Mouse (Mus musculus) lung, adult 10 weeks (tissue): ENCODE measurements around the gene Gria4. TPM values are rescaled to one million over a fixed set of nuclear protein-coding genes. Genes with fewer than 3 reads are reported as not detected.

Experiments used
- polyA plus RNA-seq: library from polyadenylated mRNA; stranded (reverse); fragments of 350-450 nt; fragmentation: Illumina TruSeq; extraction: RNeasy Lipid Tissue Mini Kit (QIAGEN cat#74804); gene quantifications from one replicate; pipeline ENCODE4 v1.2.3, GENCODE M21; 2014; ENCODE audit warnings: low read depth, low replicate concordance; ENCODE audit not compliant: insufficient read depth

The Gria4 gene
- not detected for polyA plus RNA-seq

DNA sequence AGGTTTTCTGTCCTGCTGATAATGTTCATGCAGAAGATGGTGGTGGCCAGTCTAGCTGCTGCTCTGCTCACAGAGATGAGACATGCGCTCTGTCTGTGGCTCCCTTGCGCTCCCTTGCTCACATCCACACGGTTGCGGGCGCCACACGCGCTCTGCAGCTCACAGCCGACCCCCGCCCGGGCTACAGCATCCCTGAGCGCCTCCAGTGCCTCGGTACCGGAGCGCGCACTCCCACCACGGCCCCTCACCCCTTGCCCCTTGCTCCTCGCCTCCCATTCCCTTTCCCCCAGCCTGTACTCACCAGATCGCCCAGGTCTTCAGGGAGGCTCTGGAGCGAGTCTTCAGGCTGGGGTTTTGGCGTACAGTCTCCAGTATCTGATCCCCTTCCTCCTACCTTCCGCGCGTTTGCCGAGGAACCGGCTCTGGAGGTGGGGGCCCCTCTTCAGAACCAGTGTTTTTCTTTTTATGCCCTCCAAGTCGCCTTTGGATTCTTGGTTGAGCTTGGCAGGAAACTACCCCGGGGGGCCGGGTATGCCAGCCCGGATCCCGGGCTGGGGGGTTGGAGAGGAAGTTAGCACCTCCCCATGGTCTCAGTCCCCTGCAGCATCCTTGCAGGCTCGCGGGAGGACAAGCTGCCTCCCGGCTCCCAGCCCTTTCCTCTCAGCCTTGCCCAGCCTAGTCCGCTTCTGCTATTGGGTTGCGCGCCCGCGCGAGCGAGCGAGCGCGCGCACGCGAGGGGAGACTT, at the start of gene Gria4:
Gria4 (minus strand) TSS at position 691 of the 745 bp plus-strand sequence.

GRCm38 (mm10) chr9:4375828-4376639, 420.0 kb downstream of the Gria4 start, which contains the start of gene Msantd4:
Msantd4 (plus strand) TSS chr9:4376562.

